Mouse (Mus musculus) liver, embryonic 16.5 days (tissue): ENCODE data around the gene Ssc4d. TPM values are rescaled to one million over a fixed set of nuclear protein-coding genes. Genes with fewer than 3 reads are reported as not detected.
A peak's percentile ranks its signal among the peaks of the same experiment; 100 is the strongest.

ENCODE experiments used
- ATAC-seq: fragments of 200-750 bp; cut with Nextera tagmentation; 2 replicates; pipeline ENCODE4 v1.8.0; 2017; ENCODE audit warnings: low read depth, mild to moderate bottlenecking, moderate number of reproducible peaks, moderate library complexity
- H3K27ac ChIP-seq: fragments of 300-500 bp; sonication (generic); 2 replicates; pipeline ENCODE4 v1.5.1; 2014; ENCODE audit warnings: mild to moderate bottlenecking, low read length
- H3K27me3 ChIP-seq: fragments of 300-500 bp; sonication (generic); 2 replicates; pipeline ENCODE4 v1.6.1; 2014; ENCODE audit warnings: low read depth, low read length, mixed read lengths; ENCODE audit not compliant: control insufficient read depth, insufficient read depth
- H3K36me3 ChIP-seq: fragments of 300-500 bp; sonication (generic); 2 replicates; pipeline ENCODE4 v1.6.1; 2014; ENCODE audit warnings: mild to moderate bottlenecking; ENCODE audit not compliant: control insufficient read depth, insufficient read depth
- H3K4me1 ChIP-seq: fragments of 300-500 bp; sonication (generic); 2 replicates; pipeline ENCODE4 v1.6.1; 2014; ENCODE audit warnings: low read depth, low read length, mixed read lengths; ENCODE audit not compliant: control insufficient read depth
- H3K4me2 ChIP-seq: fragments of 300-500 bp; sonication (generic); 2 replicates; pipeline ENCODE4 v1.6.1; 2014; ENCODE audit warnings: low read depth, low read length, mixed read lengths
- H3K4me3 ChIP-seq: fragments of 300-500 bp; sonication (generic); 2 replicates; pipeline ENCODE4 v1.5.1; 2014; ENCODE audit warnings: low read depth, mild to moderate bottlenecking, low read length
- H3K9ac ChIP-seq: fragments of 300-500 bp; sonication (generic); 2 replicates; pipeline ENCODE4 v1.6.1; 2014; ENCODE audit warnings: low read depth, low read length
- H3K9me3 ChIP-seq: fragments of 300-500 bp; sonication (generic); replicated peaks from 2 replicates; pipeline ENCODE4 v1.6.1; 2016; ENCODE audit warnings: low read length; ENCODE audit not compliant: control insufficient read depth
- WGBS: fragments of 180-500 bp; shearing (Covaris S2); extraction: QIAGEN DNeasy Blood & Tissue Kit; methylation state at CpG from one replicate; pipeline ENCODE4 v1.1.7; 2014; ENCODE audit not compliant: insufficient replicate concordance; 5-methylcytosine and 5-hydroxymethylcytosine counted together
- polyA plus RNA-seq: library from polyadenylated mRNA; unstranded; fragments of >200 nt; fragmentation: Nextera tagmentation; extraction: Ambion mirVana; gene quantifications from 2 replicates; pipeline ENCODE4 v1.2.1, GENCODE M21; 2015

Gene Ssc4d
- polyA plus RNA-seq, 1 experiment from 2014 or later = 1.5 TPM

GRCm38 (mm10) chr5:136002751-136003151, 28.4 kb upstream of the Ssc4d start:
- Histone ChIP-seq H3K9ac (no peak overlapping the region), H3K27me3 (no peaks in the 10 kb centered on the region), H3K9me3 (no peaks in the 10 kb centered on the region), H3K36me3 (peaks cover 2% of the 10 kb centered on the region; the same call in 1 of the 2 replicates), H3K4me1 (no peaks in the 10 kb centered on the region), H3K4me3 (no peak overlapping the region), H3K27ac (no peak overlapping the region), H3K4me2 (no peak overlapping the region)
- no peak for ATAC-seq
- 31% methylated on average over 3 of the region's 3 CpGs for WGBS

GRCm38 (mm10) chr5:136002325-136002724, 28.0 kb upstream of the Ssc4d start:
- H3K9ac ChIP-seq = no peak overlapping the region
- no peaks in the 10 kb centered on the region for H3K27me3 ChIP-seq
- H3K4me1 ChIP-seq = no peaks in the 10 kb centered on the region
- ATAC-seq = no peak
- no peaks in the 10 kb centered on the region for H3K9me3 ChIP-seq
- H3K27ac ChIP-seq = no peak overlapping the region
- peaks cover 2% of the 10 kb centered on the region; the same call in 1 of the 2 replicates for H3K36me3 ChIP-seq
- 41% methylated on average over 2 of the region's 2 CpGs for WGBS
- H3K4me2 ChIP-seq = no peak overlapping the region
- H3K4me3 ChIP-seq = no peak overlapping the region

GRCm38 (mm10) chr5:136001222-136001621, 26.9 kb upstream of the Ssc4d start:
- no peak for ATAC-seq
- 72% methylated on average over 6 of the region's 6 CpGs for WGBS
- no peak overlapping the region for H3K9ac ChIP-seq

GRCm38 (mm10) chr5:135996162-135996561, 21.8 kb upstream of the Ssc4d start:
- H3K36me3 ChIP-seq = peaks cover 2% of the 10 kb centered on the region; the same call in 1 of the 2 replicates
- H3K4me3 ChIP-seq = no peak overlapping the region
- no peak for ATAC-seq
- 84% methylated on average over 8 of the region's 8 CpGs for WGBS
- no peak overlapping the region for H3K9ac ChIP-seq
- H3K27ac ChIP-seq = no peak overlapping the region
- peaks cover 8% of the 10 kb centered on the region for H3K4me1 ChIP-seq
- no peaks in the 10 kb centered on the region for H3K9me3 ChIP-seq
- no peak overlapping the region for H3K4me2 ChIP-seq
- no peaks in the 10 kb centered on the region for H3K27me3 ChIP-seq

More at GRCm38 (mm10) chr5:136001222-136001621, 26.9 kb upstream of the Ssc4d start:
- peaks cover 2% of the 10 kb centered on the region; the same call in 1 of the 2 replicates for H3K36me3 ChIP-seq
- H3K4me1 ChIP-seq = no peaks in the 10 kb centered on the region
- H3K27me3 ChIP-seq = no peaks in the 10 kb centered on the region
- no peak overlapping the region for H3K4me3 ChIP-seq
- no peaks in the 10 kb centered on the region for H3K9me3 ChIP-seq
- no peak overlapping the region for H3K27ac ChIP-seq
- no peak overlapping the region for H3K4me2 ChIP-seq

- Histone ChIP-seq H3K27me3 (no peaks in the 10 kb centered on the region), H3K4me3 (peak within 1 kb of the TSS; percentile 73), H3K9me3 (no peaks in the 10 kb centered on the region), H3K27ac (peak within 1 kb of the TSS; percentile 64), H3K36me3 (peaks cover 2% of the 10 kb centered on the region; the same call in 1 of the 2 replicates), H3K9ac (peak within 1 kb of the TSS; percentile 84), H3K4me2 (peak within 1 kb of the TSS; percentile 88), H3K4me1 (peaks cover 8% of the 10 kb centered on the region)
- 3% methylated on average over 42 of the region's 47 CpGs for WGBS
- peak; percentile 97 for ATAC-seq
Observed at GRCm38 (mm10) chr5:135994725-135995687, 20.7 kb upstream of the Ssc4d start, which contains the start of gene Dtx2. Gene Dtx2 (plus strand): TSS chr5:135994800.

GRCm38 (mm10) chr5:135994335-135994724, 20.0 kb upstream of the Ssc4d start:
- Histone ChIP-seq H3K4me2 (no peak overlapping the region), H3K27ac (no peak overlapping the region), H3K36me3 (peaks cover 2% of the 10 kb centered on the region; the same call in 1 of the 2 replicates), H3K4me1 (peaks cover 8% of the 10 kb centered on the region), H3K9ac (no peak overlapping the region), H3K27me3 (no peaks in the 10 kb centered on the region), H3K4me3 (no peak overlapping the region; the same call in 1 of the 2 replicates), H3K9me3 (no peaks in the 10 kb centered on the region)
- ATAC-seq = no peak
- WGBS = 65% methylated on average over 8 of the region's 8 CpGs

GRCm38 (mm10) chr5:135993381-135993965, 19.1 kb upstream of the Ssc4d start:
- no peak overlapping the region for H3K27ac ChIP-seq
- peaks cover 2% of the 10 kb centered on the region; the same call in 1 of the 2 replicates for H3K36me3 ChIP-seq
- H3K4me3 ChIP-seq = no peak overlapping the region
- no peaks in the 10 kb centered on the region for H3K9me3 ChIP-seq
- no peak for ATAC-seq
- H3K4me2 ChIP-seq = no peak overlapping the region
- H3K4me1 ChIP-seq = peaks cover 8% of the 10 kb centered on the region
- no peaks in the 10 kb centered on the region for H3K27me3 ChIP-seq
- WGBS = 61% methylated on average over 5 of the region's 5 CpGs
- no peak overlapping the region for H3K9ac ChIP-seq

- Histone ChIP-seq H3K36me3 (no peaks in the 10 kb centered on the region), H3K4me3 (no peak overlapping the region), H3K4me2 (no peak overlapping the region), H3K9me3 (no peaks in the 10 kb centered on the region), H3K27me3 (no peaks in the 10 kb centered on the region), H3K27ac (no peak overlapping the region), H3K9ac (no peak overlapping the region), H3K4me1 (peaks cover 6% of the 10 kb centered on the region)
- no peak for ATAC-seq
- WGBS = 33% methylated on average over 5 of the region's 5 CpGs
Observed at GRCm38 (mm10) chr5:135990601-135991000, 16.3 kb upstream of the Ssc4d start.

- Histone ChIP-seq H3K9ac (no peak overlapping the region), H3K4me2 (no peak overlapping the region), H3K4me1 (no peaks in the 10 kb centered on the region), H3K4me3 (no peak overlapping the region), H3K27me3 (no peaks in the 10 kb centered on the region), H3K36me3 (no peaks in the 10 kb centered on the region), H3K27ac (no peak overlapping the region), H3K9me3 (no peaks in the 10 kb centered on the region)
- ATAC-seq = no peak
- 52% methylated on average over 11 of the region's 11 CpGs for WGBS
Observed at GRCm38 (mm10) chr5:135987248-135987647, 12.9 kb upstream of the Ssc4d start.
